Mouse (Mus musculus) liver, postnatal 0 days (tissue): ENCODE measurements around the gene Tmem212. TPM values are rescaled to one million over a fixed set of nuclear protein-coding genes. Genes with fewer than 3 reads are reported as not detected.

ENCODE experiments used
- ATAC-seq: fragments of 200-750 bp; cut with Nextera tagmentation; 2 replicates; pipeline ENCODE4 v1.8.0; 2017; ENCODE audit warnings: mild to moderate bottlenecking, moderate library complexity
- DNase-seq: peaks from one replicate; pipeline ENCODE4 v3.0.0-alpha.2; 2016
- H3K27ac ChIP-seq: fragments of 300-500 bp; sonication (generic); 2 replicates; pipeline ENCODE4 v1.5.1; 2014; ENCODE audit warnings: antibody characterized with exemption, moderate library complexity, mild to moderate bottlenecking, low read depth
- H3K27me3 ChIP-seq: fragments of 300-500 bp; sonication (generic); 2 replicates; pipeline ENCODE4 v1.6.1; 2014; ENCODE audit warnings: low read length, control low read depth, mixed read lengths; ENCODE audit not compliant: insufficient read depth
- H3K36me3 ChIP-seq: fragments of 300-500 bp; sonication (generic); replicated peaks from 2 replicates; pipeline ENCODE4 v1.6.1; 2014; ENCODE audit warnings: mild to moderate bottlenecking, control low read depth, low read length, moderate library complexity, mixed read lengths; ENCODE audit not compliant: insufficient read depth
- H3K4me1 ChIP-seq: fragments of 300-500 bp; sonication (generic); 2 replicates; pipeline ENCODE4 v1.6.1; 2014; ENCODE audit warnings: antibody characterized with exemption, mild to moderate bottlenecking, control low read depth; ENCODE audit not compliant: insufficient read depth
- H3K4me2 ChIP-seq: fragments of 300-500 bp; sonication (generic); 2 replicates; pipeline ENCODE4 v1.6.1; 2014; ENCODE audit warnings: low read depth, mild to moderate bottlenecking, low read length, moderate library complexity, mixed read lengths
- H3K4me3 ChIP-seq: fragments of 300-500 bp; sonication (generic); 2 replicates; pipeline ENCODE4 v1.5.1; 2014; ENCODE audit warnings: low read depth, low read length
- H3K9ac ChIP-seq: fragments of 300-500 bp; sonication (generic); replicated peaks from 2 replicates; pipeline ENCODE4 v1.6.1; 2014; ENCODE audit warnings: mild to moderate bottlenecking, moderate library complexity
- H3K9me3 ChIP-seq: fragments of 300-500 bp; sonication (generic); 2 replicates; pipeline ENCODE4 v1.6.1; 2016; ENCODE audit warnings: mild to moderate bottlenecking, control low read depth, low read length, mixed read lengths
- CTCF ChIP-seq: sonication (generic); IDR thresholded peaks from 2 replicates; pipeline ENCODE4 v1.5.1; 2016; ENCODE audit warnings: antibody characterized with exemption, low read depth
- EP300 ChIP-seq: IDR thresholded peaks from 2 replicates; pipeline ENCODE4 v1.6.1; 2016; ENCODE audit warnings: antibody characterized with exemption, low read depth, mild to moderate bottlenecking
- WGBS: fragments of 180-500 bp; shearing (Covaris S2); extraction: QIAGEN DNeasy Blood & Tissue Kit; methylation state at CpG from one replicate; pipeline ENCODE4 v1.1.7; 2014; ENCODE audit not compliant: insufficient replicate concordance; 5-methylcytosine and 5-hydroxymethylcytosine counted together
- polyA plus RNA-seq: library from polyadenylated mRNA; unstranded; fragments of >200 nt; fragmentation: Nextera tagmentation; extraction: Ambion mirVana; gene quantifications from 2 replicates; pipeline ENCODE4 v1.2.1, GENCODE M21; 2015

Gene Tmem212
- polyA plus RNA-seq, 1 experiment from 2014 or later = 0.26 TPM

DNA sequence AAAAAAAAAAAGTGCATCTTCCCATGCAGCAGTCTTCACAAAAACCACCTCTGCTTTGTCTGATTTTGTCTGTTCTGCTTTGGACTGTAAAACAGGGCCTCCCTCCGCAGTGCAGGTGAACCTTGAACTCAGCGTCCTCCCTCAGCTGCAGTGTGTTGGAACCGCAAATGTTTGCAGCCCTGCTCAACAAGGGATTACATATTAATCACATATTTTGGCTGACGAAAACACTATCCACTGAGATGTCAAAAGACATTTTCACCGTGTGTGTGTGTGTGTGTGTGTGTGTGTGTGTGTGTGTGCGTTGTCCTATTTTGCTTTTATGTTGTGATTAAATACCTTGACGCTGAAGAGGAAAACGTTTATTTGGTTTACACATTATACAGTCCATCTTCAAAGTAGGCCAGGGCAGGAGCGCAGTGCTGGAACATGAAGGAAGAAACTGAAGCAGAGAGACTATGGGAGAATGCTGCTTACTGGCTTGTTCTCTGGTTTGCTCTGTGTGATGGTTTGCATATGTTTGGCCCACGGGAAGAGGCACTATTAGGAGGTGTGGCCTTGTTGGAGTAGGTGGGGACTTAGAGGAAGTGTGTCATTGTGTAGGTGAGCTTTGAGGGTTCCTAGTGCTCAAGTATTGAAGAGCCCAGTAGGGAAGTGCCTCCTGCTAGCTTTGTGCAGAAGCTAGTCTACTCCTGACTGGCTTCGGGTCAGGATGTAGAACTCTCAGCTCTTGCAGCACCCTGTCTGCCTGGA is 25.3 kb upstream of the Tmem212 start:
- no peaks in the 10 kb centered on the region for H3K27me3 ChIP-seq
- H3K4me2 ChIP-seq = no peak overlapping the region
- peak overlapping the region; percentile 69 for H3K27ac ChIP-seq
- no peak overlapping the region for H3K4me3 ChIP-seq
- H3K36me3 ChIP-seq = no peaks in the 10 kb centered on the region
- DNase-seq = no peak
- ATAC-seq = peak; percentile 55
- 0 out of 2 replicates have a peak, but pooled peaks cover 2% of the 10 kb centered on the region for H3K9me3 ChIP-seq
- no peaks in the 10 kb centered on the region for H3K4me1 ChIP-seq
- no peak for TF ChIP-seq CTCF
- no peak for TF ChIP-seq EP300
- H3K9ac ChIP-seq = no peak overlapping the region
- 69% methylated on average over 11 of the region's 11 CpGs for WGBS

DNA sequence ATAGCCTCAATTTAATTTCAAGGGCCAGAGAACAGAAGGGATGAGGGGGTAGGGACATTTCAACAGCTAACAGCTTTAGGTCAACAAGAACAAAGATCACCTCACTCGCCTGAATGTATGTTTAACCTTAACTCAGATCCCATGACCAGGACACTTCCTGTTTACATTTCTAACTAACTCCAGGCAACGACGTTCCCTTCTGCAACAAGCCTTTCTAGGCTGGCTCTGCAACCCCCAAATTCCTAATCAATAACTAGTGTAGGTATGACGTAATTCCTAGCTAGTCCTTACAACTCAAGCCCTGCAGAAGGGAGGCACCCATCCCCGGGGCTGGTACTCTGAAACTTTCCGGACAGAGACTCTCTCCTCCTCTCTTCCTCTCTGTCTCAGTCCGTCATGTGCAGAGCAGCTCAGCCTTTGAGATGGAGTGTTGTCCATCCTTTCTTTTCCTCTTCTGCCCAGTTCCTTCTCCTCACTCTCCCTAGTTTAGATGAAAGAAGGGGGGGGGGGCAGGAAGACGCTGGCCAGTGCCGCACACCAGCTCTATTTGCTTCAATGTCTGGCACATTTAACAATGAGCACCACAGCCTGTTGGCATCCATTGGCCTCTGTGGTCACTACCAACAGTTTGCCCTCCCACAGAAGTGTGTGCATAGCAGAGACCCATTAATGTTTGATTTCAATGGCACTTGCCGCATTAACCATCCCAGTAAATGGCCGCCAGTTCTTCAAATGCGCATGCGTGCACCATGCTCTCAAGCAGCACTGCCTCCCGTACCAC is 22.7 kb upstream of the Tmem212 start:
- WGBS = 64% methylated on average over 14 of the region's 14 CpGs

DNA sequence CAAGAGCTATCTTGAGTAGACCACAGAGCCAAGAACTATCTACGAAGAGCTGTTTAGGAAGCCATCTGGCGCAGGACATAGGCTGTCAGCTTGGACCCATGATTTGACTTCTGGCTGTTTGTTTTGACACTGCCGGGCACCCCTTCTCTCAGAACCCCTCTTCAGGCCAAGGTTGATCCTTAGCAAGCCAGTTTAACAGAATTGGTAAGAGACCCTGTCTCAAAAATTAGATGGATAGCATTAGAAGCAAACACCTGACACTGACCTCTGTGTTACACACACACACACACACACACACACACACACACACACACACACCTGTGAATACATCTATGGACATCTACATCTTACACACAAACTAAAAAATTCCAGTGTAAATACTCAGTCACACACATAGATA is 12.8 kb upstream of the Tmem212 start:
- Histone ChIP-seq H3K9ac (no peak overlapping the region), H3K27ac (no peak overlapping the region), H3K4me3 (no peak overlapping the region), H3K27me3 (no peaks in the 10 kb centered on the region), H3K4me2 (no peak overlapping the region), H3K4me1 (peaks cover 13% of the 10 kb centered on the region; the same call in 1 of the 2 replicates), H3K36me3 (no peaks in the 10 kb centered on the region), H3K9me3 (peaks cover 8% of the 10 kb centered on the region; the same call in 1 of the 2 replicates)
- TF ChIP-seq CTCF (no peak), EP300 (no peak)
- WGBS = 78% methylated on average over 3 of the region's 3 CpGs
- ATAC-seq = no peak
- DNase-seq = no peak

More for the DNA sequence above, 22.7 kb upstream of the Tmem212 start:
- TF ChIP-seq CTCF (no peak), EP300 (peak; percentile 77)
- Histone ChIP-seq H3K4me2 (no peak overlapping the region), H3K27me3 (no peaks in the 10 kb centered on the region), H3K9ac (no peak overlapping the region), H3K36me3 (no peaks in the 10 kb centered on the region), H3K27ac (peak overlapping the region; percentile 93), H3K4me3 (no peak overlapping the region), H3K4me1 (no peaks in the 10 kb centered on the region), H3K9me3 (0 out of 2 replicates have a peak, but pooled peaks cover 2% of the 10 kb centered on the region)
- DNase-seq (no peak), ATAC-seq (peak; percentile 95)

DNA sequence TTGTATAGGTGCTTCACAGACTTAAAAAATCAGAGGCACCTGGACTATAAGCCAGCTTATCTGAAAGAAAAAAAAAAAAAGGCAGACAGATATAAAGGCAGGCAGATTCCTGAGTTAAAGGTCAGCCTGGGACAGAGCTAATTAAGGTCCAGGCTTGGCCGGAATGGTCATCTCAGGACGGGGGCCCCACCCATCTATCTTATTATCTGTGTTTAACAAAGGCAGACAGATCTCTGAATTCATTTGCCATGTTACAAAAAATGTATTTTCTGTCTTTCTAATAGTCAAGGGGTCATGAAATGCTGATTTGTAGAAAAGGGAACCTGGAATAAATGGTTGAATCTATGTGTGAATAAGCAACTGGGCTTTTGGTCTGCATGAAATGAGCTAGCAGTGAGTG is 12.1 kb upstream of the Tmem212 start:
- DNase-seq (no peak), ATAC-seq (no peak)
- TF ChIP-seq EP300 (no peak), CTCF (no peak)
- no peak overlapping the region for H3K4me2 ChIP-seq
- H3K36me3 ChIP-seq = no peaks in the 10 kb centered on the region
- no peak overlapping the region for H3K4me3 ChIP-seq
- peak overlapping the region; percentile 2; the same call in 1 of the 2 replicates for H3K27ac ChIP-seq
- no peak overlapping the region for H3K9ac ChIP-seq
- WGBS = 63% methylated on average over 2 of the region's 2 CpGs
- H3K27me3 ChIP-seq = no peaks in the 10 kb centered on the region
- peaks cover 13% of the 10 kb centered on the region; the same call in 1 of the 2 replicates for H3K4me1 ChIP-seq
- peaks cover 8% of the 10 kb centered on the region; the same call in 1 of the 2 replicates for H3K9me3 ChIP-seq

DNA sequence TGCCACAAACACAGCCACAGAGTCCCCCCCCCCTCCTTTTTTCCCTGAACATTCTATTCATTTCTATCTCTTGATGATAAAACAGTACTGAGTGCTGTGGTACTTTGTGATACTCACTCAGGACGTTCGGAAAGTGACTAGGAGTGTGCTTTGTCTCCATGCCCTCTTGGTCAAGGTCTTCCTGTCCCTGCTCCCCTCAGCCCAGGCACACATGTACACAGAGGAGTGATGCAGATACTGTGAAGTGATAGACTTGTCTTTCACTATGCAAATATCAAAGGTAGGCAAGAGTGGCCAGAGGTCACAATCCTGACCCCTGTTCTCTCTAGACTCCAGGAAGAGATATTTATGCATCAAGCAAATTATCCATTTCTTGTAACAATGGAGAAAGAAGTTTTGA is 11.1 kb upstream of the Tmem212 start:
- H3K4me3 ChIP-seq = no peak overlapping the region
- WGBS = 38% methylated on average over 2 of the region's 2 CpGs
- H3K4me2 ChIP-seq = no peak overlapping the region
- H3K4me1 ChIP-seq = peaks cover 13% of the 10 kb centered on the region; the same call in 1 of the 2 replicates
- no peaks in the 10 kb centered on the region for H3K36me3 ChIP-seq
- TF ChIP-seq EP300 (no peak), CTCF (no peak)
- 0 out of 2 replicates have a peak, but pooled peaks have one; percentile 6 for ATAC-seq
- DNase-seq = no peak
- H3K9ac ChIP-seq = no peak overlapping the region
- H3K27me3 ChIP-seq = no peaks in the 10 kb centered on the region
- H3K9me3 ChIP-seq = peaks cover 8% of the 10 kb centered on the region; the same call in 1 of the 2 replicates
- H3K27ac ChIP-seq = peak overlapping the region; percentile 88; the same call in 1 of the 2 replicates
